Mouse (Mus musculus) cerebellum, adult (tissue): ENCODE measurements around the gene Nat9.
A peak's percentile ranks its signal among the peaks of the same experiment; 100 is the strongest.

Experiments used
- ATAC-seq: cut with Nextera tagmentation; 2 replicates; pipeline ENCODE4 v1.9.2; 2017; ENCODE audit warnings: mild to moderate bottlenecking, moderate library complexity, mixed read lengths; ENCODE audit not compliant: insufficient number of reproducible peaks, low FRiP score, low TSS enrichment

Nat9 gene

DNA sequence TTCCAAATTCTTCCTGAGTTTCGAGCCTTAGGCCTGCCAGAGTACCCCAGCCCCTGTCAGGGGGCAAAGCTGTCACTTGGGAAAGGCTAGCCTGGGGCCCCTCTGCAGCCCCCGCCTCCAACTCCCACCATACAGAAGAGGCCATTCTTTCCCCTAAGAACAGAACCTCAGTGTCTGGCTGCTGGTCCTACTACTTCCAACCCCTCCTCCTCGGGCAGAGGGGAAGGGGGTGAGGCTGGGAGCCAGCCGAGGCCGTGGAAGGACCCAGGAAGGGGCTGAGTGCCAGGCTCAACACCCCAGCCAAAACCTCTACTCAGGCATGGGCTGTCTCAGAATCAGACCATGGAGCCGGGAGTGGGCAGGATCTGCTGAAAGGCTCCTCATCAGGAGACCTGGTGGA is 8.5 kb downstream of the Nat9 start:
- no peak for ATAC-seq

- no peak for ATAC-seq
Observed at GRCm38 (mm10) chr11:115178766-115179165, 8.9 kb downstream of the Nat9 start.

- ATAC-seq, result no peak
Observed at GRCm38 (mm10) chr11:115177559-115178195, 10.0 kb downstream of the Nat9 start.

- no peak for ATAC-seq
Observed at GRCm38 (mm10) chr11:115176399-115177190, 11.1 kb downstream of the Nat9 start.

DNA sequence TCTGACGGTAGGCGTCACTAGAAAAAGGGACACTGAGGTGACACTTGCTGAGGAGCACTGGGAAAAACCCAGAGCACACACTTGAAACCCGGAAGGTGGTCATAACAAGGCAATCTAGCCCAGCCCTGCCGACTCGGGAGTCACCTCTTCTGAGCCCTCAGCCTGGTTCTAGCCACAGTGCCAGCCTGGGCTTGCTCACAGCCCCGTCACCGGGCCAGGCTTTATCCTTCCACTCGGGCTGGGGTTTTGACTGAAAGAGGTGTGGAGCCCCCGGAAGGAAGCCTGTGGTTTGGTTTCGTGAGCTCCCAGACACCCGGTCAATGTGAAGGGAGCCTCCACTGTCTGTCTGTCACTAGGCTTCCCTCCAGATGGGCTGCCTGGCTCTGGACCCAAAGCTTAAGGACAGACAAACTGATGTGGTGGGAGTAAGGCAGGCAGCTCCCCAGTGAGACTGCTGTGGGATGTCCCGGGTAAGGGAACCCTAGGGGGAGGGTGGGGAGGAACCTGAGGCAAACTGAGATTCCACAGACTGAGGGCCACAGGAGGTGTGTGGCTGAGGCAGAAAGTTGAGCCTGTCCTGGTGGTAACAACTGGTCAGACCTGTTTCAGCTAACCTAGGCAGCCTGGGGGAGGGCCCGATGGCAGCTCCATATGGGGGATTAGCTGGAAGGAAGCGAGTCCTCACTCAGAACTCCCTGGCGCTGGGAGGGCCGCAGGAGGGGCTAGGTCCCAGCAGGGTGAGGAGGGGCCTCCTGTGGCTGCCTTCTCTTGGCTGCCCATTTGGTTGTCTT is 13.9 kb downstream of the Nat9 start:
- no peak for ATAC-seq

- ATAC-seq, result no peak
Observed at GRCm38 (mm10) chr11:115172825-115173287, 14.8 kb downstream of the Nat9 start.

- no peak for ATAC-seq
Observed at GRCm38 (mm10) chr11:115171125-115171524, 16.5 kb downstream of the Nat9 start.

DNA sequence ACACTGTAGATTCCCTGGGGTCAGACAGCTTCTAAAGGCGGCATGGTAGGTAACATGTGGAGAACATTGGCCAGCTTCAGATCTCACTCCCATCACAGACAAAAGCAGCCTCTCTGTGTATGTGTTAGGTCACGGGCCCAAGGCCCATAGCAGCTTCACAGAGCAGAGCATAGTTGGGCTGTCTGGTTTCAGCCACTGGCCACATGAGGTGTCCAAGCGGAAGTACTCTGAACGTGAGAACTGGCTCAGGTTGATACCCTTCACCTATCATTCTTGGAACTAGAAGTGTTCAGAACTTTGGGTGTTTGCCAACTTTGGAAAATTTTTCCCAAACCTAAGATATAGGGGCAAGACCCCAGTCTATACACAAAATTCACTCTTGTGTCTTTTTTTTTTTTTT is 18.2 kb downstream of the Nat9 start:
- ATAC-seq, result no peak

- no peak for ATAC-seq
Observed at GRCm38 (mm10) chr11:115167631-115168249, 19.9 kb downstream of the Nat9 start.

GRCm38 (mm10) chr11:115166776-115167175 is 20.9 kb downstream of the Nat9 start:
- ATAC-seq, result no peak

GRCm38 (mm10) chr11:115164976-115165374 is 22.7 kb downstream of the Nat9 start:
- 0 out of 2 replicates have a peak, but pooled peaks have one; percentile 47 for ATAC-seq

DNA sequence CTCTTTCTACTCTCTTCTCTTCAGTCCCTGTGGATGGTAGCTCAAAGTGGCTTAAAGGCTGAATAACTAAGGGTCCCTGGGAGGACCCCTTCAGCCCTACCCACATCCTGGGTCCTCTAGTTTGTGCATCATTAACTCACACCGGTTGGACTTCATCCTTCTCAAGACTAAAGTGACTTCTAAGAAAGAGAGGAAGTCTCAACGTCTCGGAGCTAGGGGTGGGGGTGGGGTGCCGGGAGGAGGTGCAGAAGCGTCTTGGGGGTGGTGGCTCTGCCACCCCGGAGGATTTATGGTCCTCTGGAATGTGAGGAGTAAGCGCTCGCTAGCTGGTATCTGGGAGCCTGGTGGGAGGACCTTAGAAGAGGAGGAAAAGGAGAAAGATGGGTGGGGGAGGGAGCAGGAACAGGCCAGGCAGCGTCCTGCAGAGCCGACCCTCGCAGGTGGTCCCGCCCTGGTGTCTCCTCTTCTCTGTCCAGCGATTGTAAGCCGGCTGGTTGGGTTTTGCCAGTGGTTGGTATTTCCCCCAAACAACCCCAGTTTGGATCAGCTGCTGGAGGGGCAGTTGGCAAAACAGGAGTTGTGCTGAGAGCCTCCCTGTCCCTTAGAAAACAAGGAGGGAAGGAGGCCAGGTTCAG is 23.2 kb downstream of the Nat9 start:
- ATAC-seq, result no peak

- no peak for ATAC-seq
Observed at GRCm38 (mm10) chr11:115163568-115164150, 24.0 kb downstream of the Nat9 start.

- peak; percentile 82 for ATAC-seq
Observed at GRCm38 (mm10) chr11:115162832-115163480, 24.7 kb downstream of the Nat9 start, which contains the start of gene Slc9a3r1. Gene Slc9a3r1 (plus strand): TSS chr11:115163341.

DNA sequence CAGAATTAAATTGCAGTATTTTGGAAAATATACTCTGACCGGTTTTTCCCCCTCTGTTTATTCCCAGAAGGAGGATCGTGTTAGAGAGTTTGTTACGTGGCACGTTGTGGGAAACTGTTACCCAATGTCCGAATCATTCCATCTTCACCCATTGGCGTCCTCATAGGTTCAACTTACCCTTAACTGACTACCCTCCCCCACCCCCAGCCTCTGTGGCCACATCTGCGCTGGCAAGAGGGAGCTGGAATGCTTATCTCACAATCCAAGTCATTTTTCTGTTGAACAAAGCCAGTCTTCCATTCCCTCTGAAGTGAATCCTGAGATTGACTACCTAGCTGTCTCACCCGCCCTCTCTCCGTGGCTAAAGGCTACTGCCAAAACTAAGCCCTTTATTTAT is 25.5 kb downstream of the Nat9 start:
- ATAC-seq, result no peak

DNA sequence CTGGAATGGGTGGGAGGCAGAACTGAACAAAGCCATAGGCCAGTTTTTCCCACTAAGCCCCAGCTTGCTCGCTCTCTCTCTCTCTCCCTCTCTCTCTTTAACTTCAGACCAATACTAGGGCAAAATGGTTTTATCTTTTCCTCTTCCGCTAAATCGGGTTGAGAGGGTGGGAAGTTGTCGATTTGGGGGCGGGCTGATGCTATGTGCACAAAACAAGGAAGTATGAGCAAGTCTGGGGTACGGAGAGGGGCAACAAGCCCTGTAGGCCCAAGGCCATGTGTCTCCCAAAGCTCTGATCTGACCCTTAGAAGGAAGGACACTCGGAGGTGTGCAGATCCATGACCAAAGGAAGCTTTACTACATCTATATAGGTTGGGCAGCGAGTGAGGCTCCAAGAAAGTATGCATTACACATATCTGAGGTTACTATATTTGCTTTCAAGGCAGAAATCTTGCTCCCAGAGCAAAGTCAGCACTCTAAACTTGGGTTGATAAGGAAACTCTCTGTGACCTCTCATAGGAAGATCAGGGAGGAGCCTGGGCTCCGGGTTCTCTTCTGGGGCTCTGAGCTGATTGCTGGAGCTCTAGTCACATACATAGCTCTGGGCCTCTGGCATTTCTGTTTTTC is 26.0 kb downstream of the Nat9 start:
- ATAC-seq, result no peak

DNA sequence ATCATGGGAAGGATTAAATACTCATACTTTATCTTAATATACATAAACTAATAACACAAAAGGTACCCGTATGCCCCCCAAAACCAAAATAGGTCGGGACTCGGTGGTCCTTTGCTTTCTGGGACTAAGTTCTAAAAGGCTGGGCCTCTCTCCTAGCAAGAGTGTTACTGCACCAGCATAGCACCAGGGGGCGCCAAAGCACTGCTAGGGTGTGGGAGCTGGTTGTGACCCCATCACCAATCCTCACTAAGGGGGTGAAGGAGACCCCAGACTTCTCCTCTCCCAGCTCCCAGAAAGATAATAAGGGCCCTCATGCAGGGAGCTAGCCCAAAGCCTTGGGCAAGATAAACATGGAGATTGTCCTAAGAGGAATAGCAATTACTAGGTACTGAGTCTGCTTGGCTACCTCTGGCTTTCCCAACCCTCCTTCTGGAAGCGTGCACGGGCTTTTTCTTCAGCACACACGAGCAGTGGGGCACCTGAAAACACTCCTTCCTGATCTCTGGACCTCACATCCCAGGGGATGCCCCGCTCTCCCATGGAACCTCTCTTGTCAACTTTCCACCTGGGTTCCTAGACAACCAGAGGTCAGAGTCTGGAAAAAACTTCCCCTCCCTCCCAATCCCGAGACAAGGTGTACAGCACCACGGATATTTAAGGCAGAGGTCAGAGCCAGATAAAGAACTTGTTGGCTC is 26.6 kb downstream of the Nat9 start:
- no peak for ATAC-seq
